Mouse (Mus musculus): ENCODE results near the gene Ociad2.

- TF ChIP-seq POLR2A (IDR thresholded peaks at IDR 0.05; ENCODE audit: extremely low read depth, insufficient read depth, low read length) (no peak), CTCF (IDR thresholded peaks at IDR 0.05; ENCODE audit: low read depth, low read length) (no peak)
Measured at GRCm38 (mm10) chr5:73344310-73344709, 3.5 kb upstream of the Ociad2 start.
